Mouse (Mus musculus) ES-Bruce4 (cell line): Measurements from ENCODE around the gene Txnrd1.

Experiments used
- CTCF ChIP-seq: IDR thresholded peaks from one replicate; pipeline ENCODE4 v1.8.1; 2011; ENCODE audit warnings: low read depth, low read length
- EP300 ChIP-seq: IDR thresholded peaks from 2 replicates; pipeline ENCODE4 v1.6.1; 2011; ENCODE audit warnings: low read depth, low read length; ENCODE audit not compliant: insufficient read depth
- POLR2A ChIP-seq: IDR thresholded peaks from one replicate; pipeline ENCODE4 v1.8.1; 2011; ENCODE audit warnings: low read length; ENCODE audit not compliant: insufficient read depth

DNA sequence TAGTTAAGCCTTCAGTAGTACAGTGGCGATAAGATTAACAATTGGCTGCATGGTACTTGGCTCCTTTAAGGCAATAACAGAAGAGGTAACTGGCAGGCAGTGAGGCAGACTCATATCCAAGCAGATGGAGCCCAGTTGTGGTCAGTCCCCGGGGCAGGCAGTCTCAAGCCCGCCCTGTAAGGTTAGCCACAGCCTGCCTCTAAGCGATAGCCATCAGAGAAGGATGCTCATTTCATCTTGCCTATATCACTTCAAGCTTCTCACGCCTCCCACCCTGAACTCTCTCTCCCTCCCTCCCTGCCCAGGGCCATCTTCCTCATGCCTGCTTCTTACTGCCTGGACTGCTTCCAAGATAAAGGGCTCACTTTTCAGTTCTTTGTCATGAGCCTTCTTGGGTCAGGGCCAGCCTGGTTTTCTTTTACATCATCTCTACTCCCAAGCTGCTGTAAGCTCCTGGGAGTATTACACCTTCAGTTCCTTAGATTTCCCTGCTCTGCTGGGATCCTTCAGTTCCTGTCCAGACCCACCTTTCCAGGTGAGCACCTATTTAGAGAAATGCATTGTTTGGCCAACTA, 29.4 kb downstream of the Txnrd1 start:
- TF ChIP-seq CTCF, result no peak
- TF ChIP-seq POLR2A, result no peak
- TF ChIP-seq EP300, result no peak
